Mouse (Mus musculus) central nervous system, embryonic 11.5 days (tissue): Measurements from ENCODE around the gene Mcoln3. TPM values are rescaled to one million over a fixed set of nuclear protein-coding genes. Genes with fewer than 3 reads are reported as not detected.

ENCODE experiments used
- polyA plus RNA-seq: library from polyadenylated mRNA; depleted of rRNA; stranded (reverse); fragments of >200 nt; gene quantifications from 2 replicates; pipeline ENCODE4 v1.2.3, GENCODE M21; 2012; rRNA removed

The Mcoln3 gene
- polyA plus RNA-seq: 2.2 and 5.7 TPM in 2 replicates

GRCm38 (mm10) chr3:146117258-146117996 lies at the start of gene Mcoln3:
Gene Mcoln3, plus strand, starts transcription at chr3:146117450.

GRCm38 (mm10) chr3:146107921-146108571 lies 9.2 kb upstream of the Mcoln3 start, which contains the start of gene Wdr63:
Gene Wdr63, minus strand, starts transcription at chr3:146108130.

GRCm38 (mm10) chr3:146149156-146150057 lies 32.2 kb downstream of the Mcoln3 start, which contains the start of gene Mcoln2:
Gene Mcoln2, plus strand, starts transcription at chr3:146149833.

Other genes starting within 250 kb of the Mcoln3 start
- 16.4 and 22.1 TPM in 2 replicates for gene Bcl10, start 194.6 kb upstream of the Mcoln3 start, polyA plus RNA-seq
- 34.5 and 42.4 TPM in 2 replicates for gene 2410004B18Rik, start 179.4 kb upstream of the Mcoln3 start, polyA plus RNA-seq
- 3.4 and 4.6 TPM in 2 replicates for gene Syde2, start 129.6 kb upstream of the Mcoln3 start, polyA plus RNA-seq
- 0.14 and 0.35 TPM in 2 replicates for gene Wdr63, start 9.3 kb upstream of the Mcoln3 start, polyA plus RNA-seq
- gene Mcoln2, start 32.4 kb downstream of the Mcoln3 start, polyA plus RNA-seq: 0.58 and 0.61 TPM in 2 replicates
- 0.32 and 1.4 TPM in 2 replicates for gene Lpar3, start 103.5 kb downstream of the Mcoln3 start, polyA plus RNA-seq